Mouse (Mus musculus): ENCODE results near the gene Kcnk3. TPM values are rescaled to one million over a fixed set of nuclear protein-coding genes. Genes with fewer than 3 reads are reported as not detected.

Gene Kcnk3
- polyA plus RNA-seq, 1 experiment from 2014 or later: 0.63 TPM

DNA sequence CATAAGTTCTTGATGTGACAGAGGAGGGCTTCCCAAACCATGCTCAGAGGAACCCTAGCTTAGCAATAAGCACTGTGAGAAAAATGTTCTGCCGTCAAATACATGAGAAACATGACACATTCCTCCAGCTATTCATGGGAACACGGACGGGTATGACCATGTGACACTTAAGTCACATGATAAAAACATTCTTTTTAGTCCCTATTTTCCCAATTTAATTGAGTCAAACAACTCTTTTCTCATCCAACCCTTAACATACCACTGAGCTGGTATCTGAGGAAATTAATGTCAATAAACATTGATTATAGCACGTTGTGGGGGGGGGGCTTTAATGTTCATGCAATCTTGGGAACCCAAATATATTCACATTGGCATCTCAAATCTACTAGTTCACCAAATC is 27.8 kb downstream of the Kcnk3 start:
- 72% methylated on average over 4 of the region's 4 CpGs for WGBS

GRCm38 (mm10) chr5:30616644-30617043 is 28.7 kb downstream of the Kcnk3 start:
- no peak for ATAC-seq (ENCODE audit: insufficient number of reproducible peaks, insufficient read depth, low FRiP score, low TSS enrichment, low read depth)
- H3K9ac ChIP-seq: no peak overlapping the region
- H3K27ac ChIP-seq: no peak overlapping the region
- no peak overlapping the region for H3K4me2 ChIP-seq
- H3K4me3 ChIP-seq: no peak overlapping the region
- H3K4me1 ChIP-seq: peaks cover 16% of the 10 kb centered on the region
- no peaks in the 10 kb centered on the region for H3K9me3 ChIP-seq
- WGBS: 19% methylated on average over 3 of the region's 3 CpGs
- no peaks in the 10 kb centered on the region for H3K36me3 ChIP-seq
- H3K27me3 ChIP-seq: peaks cover 22% of the 10 kb centered on the region

More for the DNA sequence above, 27.8 kb downstream of the Kcnk3 start:
- peaks cover 16% of the 10 kb centered on the region for H3K4me1 ChIP-seq
- no peak overlapping the region for H3K4me2 ChIP-seq
- no peaks in the 10 kb centered on the region for H3K36me3 ChIP-seq
- no peak overlapping the region for H3K9ac ChIP-seq
- no peaks in the 10 kb centered on the region for H3K9me3 ChIP-seq
- ATAC-seq (ENCODE audit: insufficient number of reproducible peaks, insufficient read depth, low FRiP score, low TSS enrichment, low read depth): no peak
- H3K4me3 ChIP-seq: no peak overlapping the region
- H3K27ac ChIP-seq: no peak overlapping the region
- peaks cover 14% of the 10 kb centered on the region for H3K27me3 ChIP-seq

- Histone ChIP-seq H3K4me3 (no peak overlapping the region), H3K9ac (no peak overlapping the region), H3K4me1 (peaks cover 22% of the 10 kb centered on the region), H3K36me3 (no peaks in the 10 kb centered on the region), H3K9me3 (no peaks in the 10 kb centered on the region), H3K4me2 (no peak overlapping the region), H3K27ac (no peak overlapping the region), H3K27me3 (peaks cover 29% of the 10 kb centered on the region)
- ATAC-seq (ENCODE audit: insufficient number of reproducible peaks, insufficient read depth, low FRiP score, low TSS enrichment, low read depth): no peak
- 29% methylated on average over 3 of the region's 3 CpGs for WGBS
Measured at GRCm38 (mm10) chr5:30617357-30617756, 29.4 kb downstream of the Kcnk3 start.

GRCm38 (mm10) chr5:30617851-30618250 is 29.9 kb downstream of the Kcnk3 start:
- WGBS: 32% methylated on average over 11 of the region's 11 CpGs
- Histone ChIP-seq H3K9me3 (no peaks in the 10 kb centered on the region), H3K27ac (no peak overlapping the region), H3K27me3 (peaks cover 34% of the 10 kb centered on the region), H3K4me1 (peaks cover 27% of the 10 kb centered on the region), H3K4me2 (no peak overlapping the region), H3K4me3 (no peak overlapping the region), H3K9ac (no peak overlapping the region), H3K36me3 (no peaks in the 10 kb centered on the region)
- no peak for ATAC-seq (ENCODE audit: insufficient number of reproducible peaks, insufficient read depth, low FRiP score, low TSS enrichment, low read depth)

GRCm38 (mm10) chr5:30618376-30619003 is 30.5 kb downstream of the Kcnk3 start:
- 77% methylated on average over 8 of the region's 8 CpGs for WGBS
- no peak overlapping the region for H3K27ac ChIP-seq
- H3K9me3 ChIP-seq: no peaks in the 10 kb centered on the region
- no peak overlapping the region for H3K4me3 ChIP-seq
- H3K27me3 ChIP-seq: peaks cover 35% of the 10 kb centered on the region
- peaks cover 33% of the 10 kb centered on the region for H3K4me1 ChIP-seq
- H3K9ac ChIP-seq: no peak overlapping the region
- H3K36me3 ChIP-seq: no peaks in the 10 kb centered on the region
- ATAC-seq (ENCODE audit: insufficient number of reproducible peaks, insufficient read depth, low FRiP score, low TSS enrichment, low read depth): no peak
- no peak overlapping the region for H3K4me2 ChIP-seq

GRCm38 (mm10) chr5:30619211-30619610 is 31.2 kb downstream of the Kcnk3 start:
- no peaks in the 10 kb centered on the region for H3K9me3 ChIP-seq
- no peak overlapping the region for H3K4me2 ChIP-seq
- H3K27me3 ChIP-seq: peaks cover 38% of the 10 kb centered on the region
- no peak overlapping the region for H3K4me3 ChIP-seq
- H3K4me1 ChIP-seq: peaks cover 32% of the 10 kb centered on the region
- 80% methylated on average over 2 of the region's 2 CpGs for WGBS
- no peak overlapping the region for H3K9ac ChIP-seq
- ATAC-seq (ENCODE audit: insufficient number of reproducible peaks, insufficient read depth, low FRiP score, low TSS enrichment, low read depth): no peak
- no peaks in the 10 kb centered on the region for H3K36me3 ChIP-seq
- H3K27ac ChIP-seq: no peak overlapping the region

GRCm38 (mm10) chr5:30620567-30620966 is 32.6 kb downstream of the Kcnk3 start:
- Histone ChIP-seq H3K9me3 (no peaks in the 10 kb centered on the region), H3K9ac (no peak overlapping the region), H3K27me3 (peaks cover 48% of the 10 kb centered on the region), H3K27ac (no peak overlapping the region), H3K4me3 (no peak overlapping the region), H3K4me1 (peaks cover 19% of the 10 kb centered on the region), H3K36me3 (no peaks in the 10 kb centered on the region), H3K4me2 (no peak overlapping the region)
- 97% methylated on average over 20 of the region's 20 CpGs for WGBS
- ATAC-seq (ENCODE audit: insufficient number of reproducible peaks, insufficient read depth, low FRiP score, low TSS enrichment, low read depth): no peak

DNA sequence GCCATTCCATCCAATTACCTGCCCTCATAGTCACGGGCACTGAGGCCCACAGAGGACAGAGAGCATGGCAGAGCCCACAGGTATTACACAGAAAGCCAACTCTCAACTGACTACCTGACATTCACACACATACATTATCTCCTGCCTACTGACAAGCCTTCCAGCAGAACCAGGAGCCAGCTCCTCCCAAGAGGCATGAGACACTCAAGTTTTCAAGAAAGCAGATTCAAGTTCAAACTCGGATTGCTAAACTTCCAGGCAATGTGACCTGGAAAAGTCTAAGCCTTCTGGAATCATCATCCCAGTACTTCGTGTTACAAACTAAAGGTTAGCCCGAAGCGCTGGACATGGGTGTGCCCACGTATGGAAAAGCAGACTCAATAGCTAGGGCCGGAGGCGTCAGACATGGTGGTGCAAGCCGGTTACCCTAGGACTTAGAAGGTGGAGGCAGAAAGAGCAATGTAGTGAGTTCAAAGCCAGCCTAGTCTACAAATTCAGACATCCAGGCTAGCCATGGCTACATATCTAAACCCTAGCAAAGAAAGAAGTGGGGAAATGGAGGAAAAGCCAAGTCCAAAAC is 33.3 kb downstream of the Kcnk3 start:
- Histone ChIP-seq H3K4me1 (peaks cover 19% of the 10 kb centered on the region), H3K9ac (no peak overlapping the region), H3K27ac (no peak overlapping the region), H3K27me3 (peaks cover 48% of the 10 kb centered on the region), H3K9me3 (no peaks in the 10 kb centered on the region), H3K4me2 (peak overlapping the region; percentile 97), H3K4me3 (peak overlapping the region; percentile 53; the same call in 1 of the 2 replicates), H3K36me3 (no peaks in the 10 kb centered on the region)
- WGBS: 94% methylated on average over 9 of the region's 9 CpGs
- ATAC-seq (ENCODE audit: insufficient number of reproducible peaks, insufficient read depth, low FRiP score, low TSS enrichment, low read depth): no peak

DNA sequence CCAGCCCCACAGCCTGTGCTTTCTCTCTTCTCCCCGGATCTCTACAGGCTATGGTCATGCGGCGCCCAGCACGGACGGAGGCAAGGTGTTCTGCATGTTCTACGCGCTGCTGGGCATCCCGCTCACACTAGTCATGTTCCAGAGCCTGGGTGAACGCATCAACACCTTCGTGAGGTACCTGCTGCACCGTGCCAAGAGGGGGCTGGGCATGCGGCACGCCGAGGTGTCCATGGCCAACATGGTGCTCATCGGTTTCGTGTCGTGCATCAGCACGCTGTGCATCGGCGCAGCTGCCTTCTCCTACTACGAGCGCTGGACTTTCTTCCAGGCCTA is 33.8 kb downstream of the Kcnk3 start:
- ATAC-seq (ENCODE audit: insufficient number of reproducible peaks, insufficient read depth, low FRiP score, low TSS enrichment, low read depth): no peak
- H3K27me3 ChIP-seq: peaks cover 48% of the 10 kb centered on the region

DNA sequence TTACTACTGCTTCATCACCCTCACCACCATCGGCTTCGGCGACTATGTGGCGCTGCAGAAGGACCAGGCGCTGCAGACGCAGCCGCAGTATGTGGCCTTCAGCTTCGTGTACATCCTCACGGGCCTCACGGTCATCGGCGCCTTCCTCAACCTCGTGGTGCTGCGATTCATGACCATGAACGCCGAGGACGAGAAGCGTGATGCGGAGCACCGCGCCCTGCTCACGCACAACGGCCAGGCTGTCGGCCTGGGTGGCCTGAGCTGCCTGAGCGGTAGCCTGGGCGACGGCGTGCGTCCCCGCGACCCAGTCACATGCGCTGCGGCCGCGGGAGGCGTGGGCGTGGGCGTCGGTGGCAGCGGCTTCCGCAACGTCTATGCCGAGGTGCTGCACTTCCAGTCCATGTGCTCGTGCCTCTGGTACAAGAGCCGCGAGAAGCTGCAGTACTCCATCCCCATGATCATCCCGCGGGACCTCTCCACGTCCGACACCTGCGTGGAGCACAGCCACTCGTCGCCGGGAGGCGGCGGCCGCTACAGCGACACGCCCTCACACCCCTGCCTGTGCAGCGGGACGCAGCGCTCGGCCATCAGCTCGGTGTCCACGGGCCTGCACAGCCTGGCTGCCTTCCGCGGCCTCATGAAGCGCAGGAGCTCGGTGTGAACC is 34.3 kb downstream of the Kcnk3 start:
- no peak overlapping the region for H3K27ac ChIP-seq
- H3K27me3 ChIP-seq: peaks cover 48% of the 10 kb centered on the region

More for the DNA sequence above, 33.8 kb downstream of the Kcnk3 start:
- peaks cover 19% of the 10 kb centered on the region for H3K4me1 ChIP-seq
- peak overlapping the region; percentile 70 for H3K9ac ChIP-seq
- WGBS: 48% methylated on average over 22 of the region's 22 CpGs
- no peaks in the 10 kb centered on the region for H3K36me3 ChIP-seq
- H3K27ac ChIP-seq: no peak overlapping the region
- H3K4me3 ChIP-seq: peak overlapping the region; percentile 53
- H3K4me2 ChIP-seq: peak overlapping the region; percentile 97
- no peaks in the 10 kb centered on the region for H3K9me3 ChIP-seq

DNA sequence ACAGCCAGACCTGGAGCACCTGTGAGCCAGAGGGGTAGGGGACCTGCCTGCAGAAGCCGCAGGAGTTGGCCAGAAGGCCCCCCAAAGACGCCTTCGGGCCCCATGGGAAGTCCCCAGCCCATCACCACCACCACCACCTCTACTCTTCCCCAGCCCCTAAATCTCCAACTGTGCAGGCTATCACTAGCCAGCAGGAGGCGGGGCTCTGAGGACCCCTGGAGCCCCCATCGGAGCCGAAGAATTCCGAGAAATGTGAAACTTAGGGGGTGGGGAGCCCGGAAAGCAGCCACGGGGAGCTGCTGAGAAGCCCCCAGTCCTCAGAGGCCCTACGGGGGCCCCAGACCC is 34.8 kb downstream of the Kcnk3 start:
- peak overlapping the region; percentile 53 for H3K4me3 ChIP-seq
- peak; percentile 38 for ATAC-seq (ENCODE audit: insufficient number of reproducible peaks, insufficient read depth, low FRiP score, low TSS enrichment, low read depth)
- H3K9ac ChIP-seq: peak overlapping the region; percentile 70
- peaks cover 19% of the 10 kb centered on the region for H3K4me1 ChIP-seq
- WGBS: under 1% methylated on average over 10 of the region's 10 CpGs
- no peaks in the 10 kb centered on the region for H3K9me3 ChIP-seq
- peak overlapping the region; percentile 97 for H3K4me2 ChIP-seq
- no peak overlapping the region for H3K27ac ChIP-seq
- no peaks in the 10 kb centered on the region for H3K36me3 ChIP-seq
- peaks cover 47% of the 10 kb centered on the region for H3K27me3 ChIP-seq

More for the DNA sequence above, 34.3 kb downstream of the Kcnk3 start:
- Histone ChIP-seq H3K4me1 (peaks cover 19% of the 10 kb centered on the region), H3K9me3 (no peaks in the 10 kb centered on the region), H3K4me2 (peak overlapping the region; percentile 97), H3K4me3 (peak overlapping the region; percentile 53), H3K9ac (peak overlapping the region; percentile 70), H3K36me3 (no peaks in the 10 kb centered on the region)
- WGBS: 3% methylated on average over 69 of the region's 69 CpGs
- ATAC-seq (ENCODE audit: insufficient number of reproducible peaks, insufficient read depth, low FRiP score, low TSS enrichment, low read depth): peak; percentile 23

DNA sequence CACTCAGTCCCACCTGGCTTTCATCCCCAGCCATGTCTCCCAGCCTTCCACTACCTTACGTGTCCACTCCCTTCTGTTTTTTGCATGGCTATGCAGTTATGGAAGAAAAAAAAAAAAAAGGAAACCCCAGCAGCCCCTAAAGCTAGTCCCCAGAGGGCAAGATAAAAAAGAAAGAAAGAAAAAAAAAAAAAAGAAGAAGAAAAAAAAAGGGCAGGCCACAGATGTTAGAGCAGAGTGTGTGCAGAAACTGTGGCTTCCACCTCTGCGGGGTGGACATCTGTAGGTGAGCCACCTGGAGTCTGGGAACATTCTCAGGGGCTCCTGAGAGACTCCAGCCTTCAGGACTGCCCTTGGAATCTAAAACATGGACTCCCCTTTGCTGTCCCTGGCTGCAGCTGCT is 35.4 kb downstream of the Kcnk3 start:
- ATAC-seq (ENCODE audit: insufficient number of reproducible peaks, insufficient read depth, low FRiP score, low TSS enrichment, low read depth): no peak
- H3K4me2 ChIP-seq: peak overlapping the region; percentile 97
- peak overlapping the region; percentile 53 for H3K4me3 ChIP-seq
- 59% methylated on average over 2 of the region's 2 CpGs for WGBS
- H3K4me1 ChIP-seq: peaks cover 19% of the 10 kb centered on the region
- no peaks in the 10 kb centered on the region for H3K9me3 ChIP-seq
- H3K9ac ChIP-seq: peak overlapping the region; percentile 70; the same call in 1 of the 2 replicates
- H3K27me3 ChIP-seq: peaks cover 43% of the 10 kb centered on the region
- no peak overlapping the region for H3K27ac ChIP-seq
- H3K36me3 ChIP-seq: no peaks in the 10 kb centered on the region
